Mouse (Mus musculus) cerebellum, postnatal 14 days (tissue): ENCODE measurements around the gene Tex21.

Experiments used
- DNase-seq, 2 experiments: peaks; one replicate each; pipeline ENCODE4 v3.0.0; 2021; ENCODE audit warnings: mixed read lengths in 2 of 2

The Tex21 gene

DNA sequence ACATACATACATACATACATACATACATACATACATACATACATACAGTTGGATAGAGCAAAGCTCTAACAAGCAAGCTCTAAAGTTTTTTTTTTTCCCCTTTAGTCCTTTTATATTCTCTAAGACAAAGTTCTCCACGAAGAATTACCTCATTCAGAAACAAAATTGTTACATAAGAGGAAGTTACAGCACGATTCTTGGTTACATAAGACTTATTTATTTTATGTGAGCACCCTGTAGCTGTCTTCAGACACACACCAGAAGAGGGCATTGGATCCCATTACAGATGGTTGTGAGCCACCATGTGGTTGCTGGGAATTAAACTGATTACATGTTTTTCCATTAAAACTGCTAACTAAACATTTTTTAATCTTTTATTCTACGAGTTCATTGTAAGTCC is 52.0 kb downstream of the Tex21 start:
- DNase-seq = no peak

DNA sequence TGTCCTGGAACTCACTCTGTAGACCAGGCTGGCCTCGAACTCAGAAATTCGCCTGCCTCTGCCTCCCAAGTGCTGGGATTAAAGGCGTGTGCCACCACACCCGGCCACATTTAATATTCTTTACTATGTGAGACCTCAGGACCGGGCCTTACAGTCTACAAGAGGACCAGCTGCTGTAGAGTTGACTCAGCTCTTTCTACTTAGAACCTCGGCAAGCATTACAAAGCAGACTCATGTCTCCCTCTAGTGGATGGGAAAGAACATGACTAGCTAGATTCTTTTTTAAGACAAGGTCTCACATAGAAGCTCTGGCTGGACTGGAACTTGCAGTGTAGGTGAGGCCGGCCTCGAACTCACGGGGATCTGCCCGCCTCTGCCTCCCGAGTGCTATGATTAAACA is 55.6 kb downstream of the Tex21 start:
- peak; percentile 42 to 56 for DNase-seq

DNA sequence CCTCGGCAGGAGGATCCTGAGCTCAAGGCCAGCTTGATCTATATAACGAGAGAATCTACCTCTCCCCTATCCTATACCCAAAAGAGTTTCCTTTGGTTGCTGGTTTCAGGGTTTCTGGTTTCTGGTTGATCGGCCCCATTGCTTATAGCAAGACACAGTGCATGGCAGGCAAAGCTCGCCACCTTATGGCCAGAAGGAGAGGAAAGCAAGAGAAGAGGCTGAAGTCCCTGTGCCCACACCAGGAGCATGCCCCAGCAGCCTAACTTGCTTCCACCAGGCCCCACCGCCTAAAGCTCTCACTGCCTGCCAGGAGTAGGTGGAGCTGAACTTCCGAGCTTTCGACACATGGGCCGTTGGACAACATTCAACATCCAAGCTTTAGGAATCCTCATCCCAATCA is 58.7 kb downstream of the Tex21 start:
- DNase-seq = peak; percentile 64 to 73

- DNase-seq = no peak
Measured at GRCm38 (mm10) chr12:76186473-76186872, 60.1 kb downstream of the Tex21 start.

- no peak for DNase-seq
Measured at GRCm38 (mm10) chr12:76185167-76185816, 61.3 kb downstream of the Tex21 start.

DNA sequence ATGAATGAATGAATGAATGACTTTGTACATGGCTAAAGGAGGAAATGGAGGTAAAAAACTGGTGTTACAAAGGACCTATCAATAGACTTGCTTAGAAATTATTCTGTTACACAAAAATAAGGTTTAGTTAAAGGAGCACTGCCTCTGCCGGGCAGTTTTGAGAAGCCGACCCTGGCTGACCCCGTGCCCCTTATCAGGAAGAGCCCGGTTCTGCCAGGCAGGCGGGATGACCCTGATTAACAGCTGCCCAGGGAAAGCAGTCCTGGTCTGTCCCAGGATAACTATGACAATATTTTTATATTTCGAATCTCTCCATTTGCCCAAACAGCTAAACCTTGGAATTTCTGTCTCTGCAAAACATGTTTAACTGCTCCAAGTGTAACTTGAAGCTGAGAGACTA is 62.3 kb downstream of the Tex21 start:
- no peak for DNase-seq

GRCm38 (mm10) chr12:76182831-76183230 is 63.7 kb downstream of the Tex21 start:
- DNase-seq = no peak

DNA sequence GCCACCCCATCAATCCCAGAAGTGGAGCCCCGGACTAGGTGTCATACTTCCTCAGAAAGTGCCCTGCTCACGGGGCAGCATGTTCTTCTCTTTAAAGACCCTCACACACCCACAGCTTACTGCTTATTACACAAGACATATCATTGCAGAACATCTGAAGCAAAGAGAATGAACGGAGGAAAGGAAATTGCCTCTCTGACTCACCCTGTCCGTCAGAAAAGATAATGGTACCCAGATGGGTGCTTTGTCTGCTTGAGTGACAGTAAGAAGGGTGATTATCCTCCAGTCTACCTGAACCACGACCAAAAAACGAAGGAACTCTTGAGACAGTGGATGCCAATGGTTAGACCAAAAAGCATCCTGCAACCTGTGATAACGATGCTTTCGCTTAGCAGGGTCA is 65.1 kb downstream of the Tex21 start:
- no peak for DNase-seq

DNA sequence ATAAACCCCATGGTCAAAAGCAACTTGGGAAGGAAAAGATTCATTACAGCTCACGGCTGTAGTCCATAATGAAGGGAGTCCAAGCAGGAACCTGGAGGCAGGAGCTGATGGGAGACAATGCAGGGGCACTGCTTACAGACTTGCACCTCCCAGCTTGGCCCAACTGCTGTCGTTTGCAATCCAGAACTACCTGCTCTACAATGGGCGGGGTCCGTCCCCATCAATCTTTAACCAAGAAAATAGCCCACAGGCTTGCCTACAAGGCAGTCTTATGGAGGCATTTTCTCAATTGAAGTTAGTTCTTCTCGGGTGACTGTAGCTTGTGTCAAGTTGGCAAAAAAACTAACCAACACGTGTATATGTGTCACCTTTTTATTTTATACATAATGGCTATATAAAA is 66.1 kb downstream of the Tex21 start:
- no peak for DNase-seq

DNA sequence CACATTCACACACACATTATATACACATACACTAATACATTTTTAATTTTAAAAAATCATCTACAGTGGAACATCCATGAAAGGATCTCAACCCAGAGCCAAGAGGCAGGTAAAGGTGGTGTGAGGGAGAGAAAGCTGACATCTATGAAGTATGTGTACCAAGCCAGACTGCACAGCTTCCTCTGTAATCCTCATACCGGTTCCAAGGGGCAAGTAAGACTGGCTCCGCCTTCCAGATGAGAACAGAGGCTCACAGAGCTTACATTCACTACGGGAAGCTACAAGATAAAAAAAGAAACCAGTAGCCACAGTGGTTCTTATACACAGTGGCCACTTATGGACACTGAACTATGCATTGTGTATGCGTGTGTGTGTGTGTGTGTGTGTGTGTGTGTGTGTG is 67.0 kb downstream of the Tex21 start:
- no peak for DNase-seq

DNA sequence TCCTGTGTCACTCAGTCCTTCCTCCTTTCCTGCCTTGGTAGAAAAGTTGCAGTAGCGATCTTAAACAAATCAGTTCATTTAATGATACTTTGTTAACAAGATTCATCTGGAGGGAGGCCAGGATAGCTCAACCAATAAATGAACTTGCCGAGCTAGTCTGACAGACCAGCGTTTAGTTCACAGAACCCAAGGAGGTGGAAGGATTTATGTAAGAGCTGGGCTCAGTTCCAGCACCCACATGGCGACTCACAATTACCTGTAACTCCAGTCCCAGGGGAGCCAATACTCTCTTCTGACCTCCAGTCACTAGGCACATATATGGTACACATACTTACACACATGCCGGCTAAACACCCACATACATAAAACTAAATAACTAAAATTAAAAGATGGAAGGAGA is 67.5 kb downstream of the Tex21 start:
- no peak for DNase-seq

GRCm38 (mm10) chr12:76177864-76178518 is 68.6 kb downstream of the Tex21 start:
- peak; percentile 90 to 91 for DNase-seq

DNA sequence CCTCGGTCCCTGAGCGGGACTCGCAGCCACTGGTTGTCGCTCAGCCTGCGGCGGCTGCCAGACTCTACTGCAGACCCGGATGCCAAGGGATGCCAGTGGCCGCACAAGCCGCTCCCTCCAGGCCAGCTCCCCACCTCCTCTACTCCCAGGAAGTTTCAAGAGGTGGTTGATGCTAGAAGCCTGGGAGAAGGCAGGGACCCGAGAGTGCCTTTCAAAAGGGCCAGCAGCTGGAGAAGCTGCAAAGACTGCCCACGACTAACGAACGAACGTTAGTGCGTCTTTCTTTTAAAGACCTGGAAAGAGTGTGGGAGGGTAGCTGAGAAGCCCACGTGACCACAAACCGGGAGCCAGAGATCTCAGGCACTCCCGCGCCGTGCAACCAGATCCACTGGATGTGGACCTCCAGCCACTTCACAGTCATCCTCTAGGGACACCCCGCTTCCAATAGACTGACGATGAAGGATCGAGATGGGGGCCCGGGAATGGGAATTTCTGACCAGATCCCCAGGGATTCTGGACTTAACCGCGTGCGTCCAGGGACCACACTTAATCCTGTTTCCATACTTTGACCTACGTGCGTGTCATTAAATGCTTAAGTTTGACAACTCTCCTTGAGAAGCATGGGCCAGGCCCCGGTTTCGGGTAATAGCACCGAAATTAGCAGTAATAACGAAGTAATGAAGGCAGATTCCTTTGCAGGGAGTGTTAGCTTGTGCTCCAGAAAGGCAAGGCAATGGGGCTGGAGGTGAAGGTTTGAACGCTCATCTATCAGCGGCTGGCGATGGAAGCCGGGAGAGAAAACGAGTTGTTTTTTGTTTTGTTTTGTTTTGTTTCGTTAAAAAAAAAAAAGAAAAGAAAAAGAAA is 69.3 kb downstream of the Tex21 start, which contains the start of gene Esr2:
TSS of gene Esr2 (minus strand) at position 260 of the 864 bp plus-strand sequence.
- DNase-seq = peak; percentile 49

DNA sequence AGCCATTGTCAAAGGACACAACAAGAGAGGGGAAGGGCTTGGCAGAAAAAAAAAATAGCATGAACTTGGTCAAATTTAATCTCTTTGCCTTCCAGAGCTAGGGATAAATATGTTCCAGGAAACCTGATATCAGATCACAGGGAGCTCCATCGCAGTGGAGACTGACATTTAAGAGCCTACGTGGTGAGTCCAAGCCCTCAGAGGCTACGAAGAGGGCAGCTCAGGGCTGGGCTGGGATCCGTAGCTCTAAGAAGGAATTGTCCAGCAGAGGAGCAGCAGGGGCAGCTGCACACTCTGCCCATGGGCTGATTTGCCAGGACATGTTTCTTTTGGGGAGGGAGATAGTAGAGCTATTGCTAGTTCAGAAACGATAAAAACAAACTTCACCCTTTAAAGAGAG is 80.9 kb downstream of the Tex21 start:
- DNase-seq = no peak

DNA sequence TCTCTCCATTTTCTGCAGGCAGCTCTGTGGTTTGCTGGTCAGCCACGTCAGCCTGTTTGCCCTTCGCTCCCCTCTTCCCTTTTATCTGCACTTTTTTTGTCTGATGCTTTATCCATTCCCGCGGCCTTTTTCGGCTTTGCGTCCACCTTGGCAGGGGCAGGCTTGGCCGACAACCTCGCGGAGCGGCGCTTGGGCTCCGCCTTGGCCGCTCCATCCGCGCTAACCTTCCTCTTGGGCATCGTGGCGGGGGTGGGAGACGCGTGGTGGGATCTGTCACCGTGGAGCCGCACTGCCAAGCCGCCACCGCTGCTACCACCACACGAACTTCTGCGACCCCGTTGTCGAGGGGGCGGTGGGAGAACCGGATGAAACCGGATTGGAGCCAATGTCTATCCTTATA is 94.2 kb downstream of the Tex21 start:
- peak; percentile 65 to 68 for DNase-seq
